Mouse (Mus musculus) liver, embryonic 14.5 days (tissue): ENCODE data around the gene Dennd2a. TPM values are rescaled to one million over a fixed set of nuclear protein-coding genes. Genes with fewer than 3 reads are reported as not detected.
A peak's percentile ranks its signal among the peaks of the same experiment; 100 is the strongest.

Source experiments
- ATAC-seq: fragments of 200-750 bp; cut with Nextera tagmentation; 2 replicates; pipeline ENCODE4 v1.8.0; 2017; ENCODE audit warnings: moderate number of reproducible peaks, mild to moderate bottlenecking, moderate library complexity; ENCODE audit not compliant: insufficient read depth
- DNase-seq, 3 experiments: peaks; one replicate each; pipeline ENCODE4 v3.0.0-alpha.2; 2012 to 2013; ENCODE audit warnings: low read depth in 3 of 3, low spot score in 3 of 3
- H3K27ac ChIP-seq: fragments of 300-500 bp; sonication (generic); 2 replicates; pipeline ENCODE4 v1.5.1; 2014; ENCODE audit warnings: moderate library complexity, mild to moderate bottlenecking, control low read depth, inconsistent platforms
- H3K27me3 ChIP-seq: fragments of 300-500 bp; sonication (generic); 2 replicates; pipeline ENCODE4 v1.6.1; 2014; ENCODE audit warnings: mild to moderate bottlenecking, low read length, moderate library complexity; ENCODE audit not compliant: control insufficient read depth, insufficient read depth
- H3K36me3 ChIP-seq: fragments of 300-500 bp; sonication (generic); replicated peaks from 2 replicates; pipeline ENCODE4 v1.6.1; 2014; ENCODE audit warnings: low read depth; ENCODE audit not compliant: control insufficient read depth, insufficient read depth
- H3K4me1 ChIP-seq, 2 experiments: fragments of 200-500 bp in 1 of 2; fragments of 300-500 bp in 1 of 2; sonication (generic) in 1 of 2; replicated peaks; 2 replicates each; pipeline ENCODE4 v1.6.1; 2012 to 2014; ENCODE audit warnings: antibody characterized with exemption in 1 of 2, inconsistent platforms in 1 of 2, low read length in 1 of 2; ENCODE audit not compliant: control insufficient read depth in 2 of 2, insufficient read depth in 2 of 2
- H3K4me2 ChIP-seq: fragments of 300-500 bp; sonication (generic); 2 replicates; pipeline ENCODE4 v1.6.1; 2014; ENCODE audit warnings: low read depth, mild to moderate bottlenecking, control low read depth, moderate library complexity
- H3K4me3 ChIP-seq, 2 experiments: fragments of 200-500 bp in 1 of 2; fragments of 300-500 bp in 1 of 2; sonication (generic) in 1 of 2; 2 replicates each; pipeline ENCODE4 v1.5.1; 2012 to 2014; ENCODE audit warnings: low read depth in 2 of 2, low read length in 2 of 2, mild to moderate bottlenecking in 2 of 2, control low read depth in 1 of 2, inconsistent platforms in 1 of 2, moderate library complexity in 1 of 2; ENCODE audit not compliant: insufficient read depth in 1 of 2
- H3K9ac ChIP-seq: fragments of 300-500 bp; sonication (generic); replicated peaks from 2 replicates; pipeline ENCODE4 v1.6.1; 2014; ENCODE audit warnings: mild to moderate bottlenecking, control low read depth, moderate library complexity
- H3K9me3 ChIP-seq: fragments of 300-500 bp; sonication (generic); 2 replicates; pipeline ENCODE4 v1.6.1; 2016; ENCODE audit warnings: low read length, mixed read lengths; ENCODE audit not compliant: control insufficient read depth
- CTCF ChIP-seq: IDR thresholded peaks from 2 replicates; pipeline ENCODE4 v1.5.1; 2016; ENCODE audit warnings: antibody characterized with exemption, low read depth, control low read depth
- EP300 ChIP-seq: IDR thresholded peaks from 2 replicates; pipeline ENCODE4 v1.6.1; 2016; ENCODE audit warnings: antibody characterized with exemption, low read depth
- WGBS: fragments of 180-500 bp; shearing (Covaris S2); extraction: QIAGEN DNeasy Blood & Tissue Kit; methylation state at CpG from one replicate; pipeline ENCODE4 v1.1.7; 2014; ENCODE audit not compliant: insufficient replicate concordance; 5-methylcytosine and 5-hydroxymethylcytosine counted together
- polyA plus RNA-seq, 2 experiments: library from polyadenylated mRNA; depleted of rRNA in 1 of 2; stranded (reverse) in 1 of 2; unstranded in 1 of 2; fragments of >200 nt; fragmentation: Nextera tagmentation in 1 of 2; extraction: Ambion mirVana in 1 of 2; gene quantifications; 2 replicates each; pipeline versions ENCODE4 v1.2.1 to v1.2.3; 2012 to 2014

Dennd2a gene
- polyA plus RNA-seq, 2 experiments: 1.0 to 1.4 TPM

DNA sequence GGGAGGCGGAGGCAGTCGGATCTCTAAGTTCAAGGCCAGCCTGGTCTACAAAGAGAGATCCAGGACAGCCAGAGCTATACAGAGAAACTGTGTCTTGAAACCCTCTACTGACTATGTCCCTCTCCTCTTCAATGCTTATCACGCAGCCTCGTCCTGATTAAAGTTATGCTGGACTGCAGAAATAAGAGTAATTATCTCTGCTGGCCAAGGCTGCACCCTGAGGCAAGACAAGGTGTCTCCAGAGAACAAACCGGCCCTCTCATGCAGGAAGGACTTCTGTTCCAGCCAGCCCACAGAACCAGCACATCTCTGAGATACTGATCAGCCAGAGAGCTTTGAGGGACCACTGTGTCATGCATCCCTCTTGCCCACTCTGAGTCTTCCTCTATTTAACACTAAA, 121.8 kb downstream of the Dennd2a start:
- Histone ChIP-seq H3K9ac (no peak overlapping the region; the same call in 1 of the 2 replicates), H3K36me3 (no peaks in the 10 kb centered on the region), H3K4me1 (peaks cover 32 to 35% of the 10 kb centered on the region in 2 experiments), H3K4me2 (peak overlapping the region; percentile 20; the same call in 1 of the 2 replicates), H3K27me3 (no peaks in the 10 kb centered on the region), H3K4me3 (no peak overlapping the region), H3K9me3 (no peaks in the 10 kb centered on the region), H3K27ac (peak overlapping the region; percentile 76)
- WGBS: 38% methylated on average over 5 of the region's 5 CpGs
- no peak for DNase-seq
- peak; percentile 65 for TF ChIP-seq EP300
- no peak for TF ChIP-seq CTCF
- peak; percentile 65 for ATAC-seq

DNA sequence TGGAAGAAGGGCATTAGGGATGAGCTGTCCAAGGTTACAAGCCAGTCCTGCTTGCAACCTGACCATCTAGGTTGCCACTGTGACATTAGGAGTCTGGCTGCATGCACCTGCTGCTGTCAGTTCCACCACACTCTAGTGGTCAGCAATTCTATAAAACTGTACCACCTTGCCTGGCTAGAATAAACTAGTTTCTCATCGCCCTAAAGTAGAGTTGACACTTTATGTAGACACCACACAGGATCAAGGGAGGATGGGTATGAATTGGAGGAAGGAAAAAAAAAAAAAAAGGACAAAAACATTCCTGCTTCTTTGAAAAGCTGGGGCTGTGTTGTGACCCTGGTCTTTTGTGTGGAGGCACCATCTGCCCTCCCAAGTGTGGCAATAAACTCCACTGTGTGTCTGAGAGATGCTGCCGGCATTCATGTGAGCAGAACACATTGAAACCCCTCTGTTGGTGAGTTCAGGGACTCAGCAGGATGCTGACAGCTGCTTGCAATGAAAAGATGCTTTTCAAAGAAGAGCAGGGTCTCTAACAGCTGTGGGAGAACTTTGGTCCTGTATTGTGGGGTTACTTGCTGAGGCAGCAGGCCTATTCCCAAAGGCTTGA, 122.7 kb downstream of the Dennd2a start:
- H3K36me3 ChIP-seq: no peaks in the 10 kb centered on the region
- peak overlapping the region; percentile 76 for H3K27ac ChIP-seq
- no peaks in the 10 kb centered on the region for H3K9me3 ChIP-seq
- WGBS: 72% methylated on average over 2 of the region's 2 CpGs
- no peak for DNase-seq
- no peak overlapping the region for H3K9ac ChIP-seq
- peaks cover 40 to 44% of the 10 kb centered on the region in 2 experiments for H3K4me1 ChIP-seq
- TF ChIP-seq EP300 (no peak), CTCF (no peak)
- H3K27me3 ChIP-seq: no peaks in the 10 kb centered on the region
- no peak overlapping the region for H3K4me3 ChIP-seq
- no peak for ATAC-seq
- H3K4me2 ChIP-seq: peak overlapping the region; percentile 40; the same call in 1 of the 2 replicates

DNA sequence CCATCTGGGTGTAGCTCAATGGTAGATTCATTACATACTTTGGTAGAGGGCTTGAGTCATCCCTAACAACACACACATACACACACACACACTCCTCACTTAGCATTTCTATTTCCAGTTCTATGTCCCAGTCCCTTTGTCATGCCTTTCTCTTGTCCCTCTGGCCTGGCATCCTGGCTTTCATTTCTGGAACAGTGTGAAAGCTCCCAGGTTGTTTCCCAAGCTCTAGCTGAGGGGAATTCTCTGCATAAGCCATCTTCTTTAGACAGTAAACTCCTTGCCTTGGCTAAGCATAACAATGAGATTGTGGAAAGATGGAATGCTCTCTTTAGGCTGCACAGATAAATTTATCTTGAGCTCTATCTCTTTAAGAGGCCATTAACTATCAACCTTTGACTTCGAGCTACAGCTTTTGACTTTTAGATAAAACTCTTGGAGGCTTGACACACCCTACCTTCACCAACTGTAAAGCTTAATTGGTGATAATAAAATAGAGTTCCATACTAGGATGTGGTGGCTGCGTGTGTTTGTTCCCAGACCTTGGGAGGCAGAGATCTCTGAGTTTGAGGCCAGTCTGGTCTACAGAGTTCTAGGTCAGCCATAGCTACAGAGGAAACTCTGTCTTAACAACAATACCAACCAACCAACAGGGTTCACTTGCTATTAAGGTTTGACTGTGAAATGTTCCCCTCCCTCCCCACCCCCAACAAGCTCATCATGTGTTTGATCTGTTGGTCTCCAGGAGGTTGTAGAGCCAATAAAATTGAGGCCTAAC, 123.4 kb downstream of the Dennd2a start:
- Histone ChIP-seq H3K4me1 (peaks cover 45 to 51% of the 10 kb centered on the region in 2 experiments), H3K9me3 (no peaks in the 10 kb centered on the region), H3K36me3 (no peaks in the 10 kb centered on the region), H3K9ac (no peak overlapping the region), H3K27ac (peak overlapping the region; percentile 76), H3K27me3 (no peaks in the 10 kb centered on the region), H3K4me3 (no peak overlapping the region), H3K4me2 (peak overlapping the region; percentile 40)
- DNase-seq: no peak
- TF ChIP-seq EP300: peak; percentile 44; the same call in 1 of the 2 replicates
- no peak for TF ChIP-seq CTCF
- ATAC-seq: peak; percentile 43
- WGBS: 19% methylated on average over 2 of the region's 2 CpGs

DNA sequence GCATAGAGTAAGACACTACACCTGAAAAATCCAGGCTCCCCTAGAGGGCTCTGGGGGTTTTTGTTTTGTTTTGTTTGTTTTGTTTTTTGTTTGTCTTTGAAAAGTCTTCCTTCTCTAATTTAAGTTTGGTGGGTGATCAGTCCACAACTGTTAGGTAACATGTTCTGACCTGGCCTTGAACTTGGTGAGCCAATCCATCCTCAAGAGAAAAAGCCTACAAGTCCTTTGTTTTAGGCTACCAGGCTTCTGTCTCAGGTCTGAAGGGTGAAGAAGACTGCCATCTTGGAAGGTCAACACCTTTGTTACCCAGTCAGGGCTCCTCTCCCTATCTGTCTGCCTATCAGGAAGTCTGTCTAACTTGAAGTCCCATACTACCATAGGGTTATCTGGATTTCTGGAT, 124.0 kb downstream of the Dennd2a start:
- DNase-seq: no peak
- H3K4me1 ChIP-seq: peaks cover 51 to 57% of the 10 kb centered on the region in 2 experiments
- H3K27me3 ChIP-seq: no peaks in the 10 kb centered on the region
- no peak overlapping the region for H3K4me2 ChIP-seq
- no peak overlapping the region for H3K9ac ChIP-seq
- H3K27ac ChIP-seq: peak overlapping the region; percentile 76
- H3K4me3 ChIP-seq: no peak overlapping the region
- TF ChIP-seq CTCF: no peak
- no peak for TF ChIP-seq EP300
- no peak for ATAC-seq
- H3K9me3 ChIP-seq: no peaks in the 10 kb centered on the region
- H3K36me3 ChIP-seq: no peaks in the 10 kb centered on the region

DNA sequence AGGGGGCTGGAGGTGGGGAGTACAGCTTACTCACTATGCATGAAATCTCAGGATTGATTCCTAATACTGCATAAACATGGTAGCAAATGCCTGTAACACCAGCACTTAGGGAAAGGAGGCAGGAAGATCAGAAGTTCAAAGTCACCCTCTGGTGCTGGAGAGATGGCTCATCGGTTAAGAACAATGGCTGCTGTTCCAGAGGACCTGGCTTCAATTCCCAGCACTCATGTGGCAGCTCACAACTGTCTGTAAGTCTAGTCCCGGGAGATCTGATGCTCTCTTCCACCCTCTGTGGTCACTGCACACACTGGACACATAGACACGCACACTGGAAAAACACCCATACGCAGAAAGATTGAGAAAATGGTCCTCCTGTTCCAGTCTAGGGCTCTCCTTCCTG, 124.5 kb downstream of the Dennd2a start:
- H3K4me3 ChIP-seq: no peak overlapping the region
- no peak overlapping the region for H3K9ac ChIP-seq
- no peaks in the 10 kb centered on the region for H3K27me3 ChIP-seq
- WGBS: 79% methylated on average over 4 of the region's 4 CpGs
- H3K9me3 ChIP-seq: no peaks in the 10 kb centered on the region
- H3K27ac ChIP-seq: peak overlapping the region; percentile 76
- DNase-seq (no peak), ATAC-seq (no peak)
- peaks cover 56 to 61% of the 10 kb centered on the region in 2 experiments for H3K4me1 ChIP-seq
- TF ChIP-seq EP300: no peak
- TF ChIP-seq CTCF: no peak
- H3K4me2 ChIP-seq: no peak overlapping the region
- no peaks in the 10 kb centered on the region for H3K36me3 ChIP-seq
